Mouse (Mus musculus): ENCODE measurements around the gene Arhgef1. TPM values are rescaled to one million over a fixed set of nuclear protein-coding genes. Genes with fewer than 3 reads are reported as not detected.

Gene Arhgef1
- polyA plus RNA-seq, 1 experiment from 2014 or later, result 59.2 TPM

- Histone ChIP-seq H3K27ac (no peak overlapping the region), H3K27me3 (peaks cover 78% of the 10 kb centered on the region), H3K4me3 (replicated peaks) (peak overlapping the region; percentile 37), H3K4me2 (replicated peaks) (peak overlapping the region; percentile 58), H3K9me3 (no peaks in the 10 kb centered on the region; the same call in 1 of the 2 replicates), H3K36me3 (no peaks in the 10 kb centered on the region), H3K9ac (replicated peaks) (peak overlapping the region; percentile 36), H3K4me1 (replicated peaks) (peaks cover 47% of the 10 kb centered on the region)
- 0 out of 2 replicates have a peak, but pooled peaks have one; percentile 25 for ATAC-seq
- 2% methylated on average over 30 of the region's 30 CpGs for WGBS
These were observed 51.7 kb downstream of the Arhgef1 start for GRCm38 (mm10) chr7:24954450-24954849.

DNA sequence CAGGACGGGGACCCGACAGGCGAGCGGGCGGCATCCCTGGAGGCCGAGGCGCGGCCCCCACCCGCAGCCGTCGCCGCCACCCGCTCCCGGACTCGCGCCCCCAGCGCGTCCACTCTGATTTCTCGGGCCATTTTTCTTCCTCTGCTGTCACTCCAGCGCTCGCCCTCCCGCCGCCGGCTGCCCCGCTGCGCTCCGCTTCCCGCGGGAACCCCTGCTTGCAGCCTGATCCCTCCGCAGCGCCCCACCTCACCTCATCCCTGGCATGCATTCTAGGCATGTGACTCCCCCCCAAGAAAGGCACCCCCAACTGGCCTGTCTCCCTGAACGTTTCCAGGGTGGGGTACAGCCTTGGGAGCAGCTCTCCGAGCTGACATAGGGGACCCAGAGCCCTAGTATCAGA is 52.5 kb downstream of the Arhgef1 start:
- Histone ChIP-seq H3K4me3 (replicated peaks) (peak overlapping the region; percentile 37), H3K27ac (no peak overlapping the region), H3K9ac (replicated peaks) (peak overlapping the region; percentile 59), H3K4me1 (replicated peaks) (peaks cover 39% of the 10 kb centered on the region), H3K36me3 (no peaks in the 10 kb centered on the region), H3K27me3 (peaks cover 71% of the 10 kb centered on the region), H3K4me2 (replicated peaks) (peak overlapping the region; percentile 58), H3K9me3 (no peaks in the 10 kb centered on the region; the same call in 1 of the 2 replicates)
- 2% methylated on average over 26 of the region's 33 CpGs for WGBS
- no peak for ATAC-seq

DNA sequence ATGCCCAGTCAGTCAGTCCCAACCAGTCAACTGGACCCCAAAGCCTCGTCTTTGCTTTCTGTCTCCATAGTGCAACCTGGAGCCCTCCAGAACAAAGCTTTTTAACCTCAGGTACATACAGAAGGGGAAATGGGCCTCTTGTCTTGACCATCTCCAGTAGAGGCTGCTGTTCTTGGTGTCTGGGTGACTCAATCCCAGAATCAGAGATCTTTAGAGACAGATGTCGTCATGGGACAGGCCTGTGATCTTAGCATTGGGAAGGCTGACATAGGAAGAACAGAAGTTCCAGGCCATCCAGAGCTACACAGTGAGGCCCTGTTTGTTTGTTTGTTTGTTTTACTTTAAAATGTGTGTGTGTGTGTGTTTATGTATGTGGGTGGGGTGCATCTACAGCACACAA is 61.6 kb downstream of the Arhgef1 start:
- Histone ChIP-seq H3K9me3 (no peaks in the 10 kb centered on the region), H3K27ac (no peak overlapping the region), H3K4me1 (replicated peaks) (no peaks in the 10 kb centered on the region), H3K4me3 (replicated peaks) (no peak overlapping the region), H3K4me2 (replicated peaks) (no peak overlapping the region), H3K27me3 (no peaks in the 10 kb centered on the region), H3K36me3 (no peaks in the 10 kb centered on the region), H3K9ac (replicated peaks) (no peak overlapping the region)
- no peak for ATAC-seq
- 83% methylated on average over 2 of the region's 2 CpGs for WGBS

DNA sequence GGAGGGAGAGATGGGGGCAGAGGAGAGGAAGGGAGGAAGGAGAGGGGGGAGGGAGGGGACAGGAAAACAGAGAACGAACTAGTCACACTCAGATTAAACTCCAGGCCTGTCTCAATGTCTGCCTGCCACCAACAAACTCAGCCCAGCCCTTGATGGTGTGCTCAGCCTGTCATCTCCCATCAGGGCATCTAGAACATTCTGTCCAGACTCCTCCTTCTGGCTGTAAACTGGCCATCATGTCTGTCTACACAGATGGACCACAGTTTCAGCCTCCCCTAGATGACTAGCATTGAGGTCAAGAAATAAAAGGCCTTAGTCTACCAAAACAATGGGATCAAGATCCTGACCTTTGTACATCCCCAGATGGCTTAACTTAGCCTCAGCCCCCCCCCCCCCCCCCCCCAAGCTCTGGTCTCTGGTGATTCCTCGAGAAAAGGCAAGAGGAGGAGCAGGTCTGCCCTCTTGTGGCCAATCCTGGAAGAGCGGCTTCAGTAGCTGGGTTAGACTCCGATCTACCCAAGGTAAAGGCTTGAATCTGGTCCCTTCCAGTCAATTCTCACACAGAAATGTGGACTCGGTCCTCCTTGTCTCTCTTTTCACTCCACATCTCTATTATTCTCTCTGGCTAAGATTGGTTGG is 62.3 kb downstream of the Arhgef1 start:
- no peaks in the 10 kb centered on the region for H3K27me3 ChIP-seq
- H3K4me3 ChIP-seq (replicated peaks), result no peak overlapping the region
- no peaks in the 10 kb centered on the region for H3K9me3 ChIP-seq
- no peaks in the 10 kb centered on the region for H3K4me1 ChIP-seq (replicated peaks)
- ATAC-seq, result peak; percentile 59
- WGBS, result 10% methylated on average over 5 of the region's 5 CpGs
- no peak overlapping the region for H3K4me2 ChIP-seq (replicated peaks)
- no peak overlapping the region for H3K9ac ChIP-seq (replicated peaks)
- peaks cover 6% of the 10 kb centered on the region for H3K36me3 ChIP-seq
- H3K27ac ChIP-seq, result no peak overlapping the region

DNA sequence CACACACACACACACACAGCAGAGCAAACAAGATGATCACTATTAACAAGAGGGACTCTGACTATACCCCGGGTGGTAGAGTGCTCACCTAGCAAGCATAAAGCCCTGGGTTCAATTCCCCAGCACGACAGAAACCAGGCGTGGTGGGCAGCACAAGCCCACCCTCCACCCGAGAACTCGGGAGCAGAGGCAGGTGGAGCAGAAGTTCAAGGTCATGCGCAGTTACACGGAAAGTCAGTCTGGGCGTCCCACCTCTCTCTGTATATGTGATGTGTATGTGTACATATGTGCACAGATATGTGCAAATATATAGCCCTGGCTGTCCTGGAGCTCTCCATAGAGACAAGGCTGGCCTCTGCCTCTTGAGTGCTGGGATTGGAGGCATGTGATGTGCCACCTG is 65.3 kb downstream of the Arhgef1 start:
- Histone ChIP-seq H3K27me3 (no peaks in the 10 kb centered on the region), H3K9ac (replicated peaks) (no peak overlapping the region), H3K27ac (no peak overlapping the region), H3K9me3 (no peaks in the 10 kb centered on the region), H3K4me3 (replicated peaks) (no peak overlapping the region), H3K36me3 (peaks cover 9% of the 10 kb centered on the region), H3K4me2 (replicated peaks) (no peak overlapping the region), H3K4me1 (replicated peaks) (peaks cover 13% of the 10 kb centered on the region)
- 93% methylated on average over 8 of the region's 8 CpGs for WGBS
- ATAC-seq, result no peak

GRCm38 (mm10) chr7:24968463-24968862 is 65.8 kb downstream of the Arhgef1 start:
- H3K4me3 ChIP-seq (replicated peaks), result no peak overlapping the region
- H3K27me3 ChIP-seq, result no peaks in the 10 kb centered on the region
- peaks cover 13% of the 10 kb centered on the region for H3K4me1 ChIP-seq (replicated peaks)
- H3K9ac ChIP-seq (replicated peaks), result no peak overlapping the region
- peaks cover 9% of the 10 kb centered on the region for H3K36me3 ChIP-seq
- no peak overlapping the region for H3K4me2 ChIP-seq (replicated peaks)
- 72% methylated on average over 6 of the region's 6 CpGs for WGBS
- no peak for ATAC-seq
- H3K9me3 ChIP-seq, result no peaks in the 10 kb centered on the region
- H3K27ac ChIP-seq, result no peak overlapping the region

DNA sequence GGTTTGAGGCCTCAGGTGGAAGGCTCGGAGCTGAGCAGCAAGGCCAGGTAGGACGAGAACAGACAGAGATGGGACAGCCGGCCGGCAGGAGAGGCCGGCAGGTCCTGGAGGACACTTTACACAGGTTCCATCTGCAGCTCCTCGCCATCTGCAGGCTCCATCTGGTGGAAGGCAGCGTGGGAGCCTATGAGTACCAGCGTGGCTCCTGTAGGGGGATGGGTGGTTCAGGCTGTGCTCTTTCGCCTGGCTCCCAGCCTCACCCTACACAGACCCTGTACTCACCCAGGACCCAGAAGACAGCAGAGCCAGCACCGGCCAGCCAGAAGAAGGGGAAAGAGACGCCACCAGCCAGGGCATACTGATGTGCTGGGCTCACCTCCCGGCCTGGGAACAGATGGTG is 67.1 kb downstream of the Arhgef1 start:
- Histone ChIP-seq H3K36me3 (peaks cover 9% of the 10 kb centered on the region), H3K27ac (no peak overlapping the region), H3K9me3 (no peaks in the 10 kb centered on the region), H3K4me3 (replicated peaks) (no peak overlapping the region), H3K9ac (replicated peaks) (no peak overlapping the region), H3K4me1 (replicated peaks) (peaks cover 13% of the 10 kb centered on the region), H3K4me2 (replicated peaks) (no peak overlapping the region), H3K27me3 (no peaks in the 10 kb centered on the region)
- ATAC-seq, result no peak
- 74% methylated on average over 11 of the region's 12 CpGs for WGBS

- H3K9ac ChIP-seq (replicated peaks), result no peak overlapping the region
- H3K4me2 ChIP-seq (replicated peaks), result no peak overlapping the region
- peaks cover 13% of the 10 kb centered on the region for H3K4me1 ChIP-seq (replicated peaks)
- H3K27me3 ChIP-seq, result no peaks in the 10 kb centered on the region
- no peak overlapping the region for H3K27ac ChIP-seq
- no peak overlapping the region for H3K4me3 ChIP-seq (replicated peaks)
- no peak for ATAC-seq
- no peaks in the 10 kb centered on the region for H3K9me3 ChIP-seq
- peaks cover 9% of the 10 kb centered on the region for H3K36me3 ChIP-seq
- 94% methylated on average over 3 of the region's 3 CpGs for WGBS
These were observed 67.6 kb downstream of the Arhgef1 start for GRCm38 (mm10) chr7:24970341-24970740.

DNA sequence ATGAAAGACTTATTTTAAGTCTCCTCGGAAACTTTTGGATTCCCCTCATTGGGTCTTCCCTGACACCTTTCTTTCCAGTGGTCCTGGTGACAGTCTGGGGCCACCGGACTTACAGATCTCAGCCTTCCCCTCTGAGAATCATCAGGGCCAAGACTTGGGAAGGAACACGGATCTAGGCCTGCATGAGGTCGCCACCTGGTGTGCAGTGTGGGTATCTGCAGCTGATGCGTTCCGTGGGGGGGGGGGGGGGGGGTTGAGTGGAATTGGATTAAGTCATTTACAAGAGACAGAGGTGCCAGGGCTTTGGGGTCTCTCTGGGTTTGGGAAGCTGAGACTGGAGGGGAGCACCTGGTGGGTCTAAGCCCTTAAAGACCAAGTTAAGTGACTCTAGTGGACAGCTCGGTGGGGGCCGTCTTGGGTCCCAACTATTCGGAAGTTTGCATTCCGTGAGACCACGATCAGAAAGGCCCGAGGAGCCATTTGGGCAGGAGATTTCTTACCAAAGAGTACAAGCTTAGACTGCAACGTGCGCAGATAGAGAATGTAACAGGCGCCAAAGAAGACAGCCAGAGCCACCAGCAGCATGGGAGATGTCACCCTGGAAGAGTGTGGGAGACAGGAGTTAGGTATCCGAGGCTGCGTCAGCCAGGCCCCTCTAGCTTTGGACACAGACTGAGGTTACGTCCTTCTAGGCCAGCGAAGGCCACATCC is 68.7 kb downstream of the Arhgef1 start:
- Histone ChIP-seq H3K27me3 (no peaks in the 10 kb centered on the region), H3K4me3 (replicated peaks) (peak overlapping the region; percentile 76), H3K9me3 (no peaks in the 10 kb centered on the region), H3K4me1 (replicated peaks) (peaks cover 13% of the 10 kb centered on the region), H3K4me2 (replicated peaks) (peak overlapping the region; percentile 80), H3K27ac (peak overlapping the region; percentile 65), H3K36me3 (peaks cover 9% of the 10 kb centered on the region), H3K9ac (replicated peaks) (peak overlapping the region; percentile 85)
- peak; percentile 7 for ATAC-seq
- 8% methylated on average over 18 of the region's 19 CpGs for WGBS

DNA sequence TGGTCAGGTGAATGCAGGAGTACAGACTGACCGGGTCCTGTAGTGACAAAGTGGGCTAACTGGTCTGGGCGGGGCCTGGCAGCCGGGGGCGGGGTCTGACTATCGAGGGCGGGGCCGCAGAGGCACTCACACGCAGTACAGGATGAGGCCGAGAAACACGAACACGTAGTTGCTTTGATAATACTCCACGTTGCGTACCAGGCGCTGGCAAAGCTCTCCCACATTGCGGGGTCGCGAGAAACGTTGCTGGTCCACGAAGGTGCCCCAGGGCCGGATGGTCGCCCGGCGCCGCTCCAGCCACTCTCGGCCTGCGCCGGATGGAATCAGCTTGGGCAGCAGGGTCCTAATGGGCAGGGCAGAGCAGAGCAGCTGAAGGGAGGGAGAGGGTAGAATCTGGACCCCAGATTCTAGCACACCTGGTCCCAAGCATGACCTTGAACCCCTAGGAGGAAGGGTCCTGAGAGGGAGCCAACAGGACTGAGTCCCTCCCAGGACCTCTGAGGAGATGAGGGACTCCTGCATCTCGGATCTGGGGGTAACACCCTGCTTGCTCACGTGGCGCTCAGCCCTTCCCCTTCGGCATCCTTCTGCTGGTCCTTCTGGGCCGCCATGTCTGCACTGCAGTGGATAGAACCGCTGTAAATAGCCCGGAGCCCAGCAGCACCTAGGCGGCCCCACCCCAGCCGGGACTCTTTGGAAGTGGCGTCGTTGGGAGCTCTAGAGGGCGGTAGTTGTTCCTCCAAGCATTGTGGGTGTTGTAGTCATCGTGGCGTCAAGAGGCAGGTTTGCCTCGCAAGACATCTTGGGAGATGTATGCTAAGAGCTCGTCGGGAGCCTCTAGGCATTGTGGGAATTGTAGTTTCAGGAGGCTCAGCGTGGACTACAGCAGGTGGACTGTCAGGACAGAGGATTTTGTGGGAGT is 69.5 kb downstream of the Arhgef1 start, which contains the start of gene Rabac1:
TSS of gene Rabac1 (minus strand) at position 783 of the 922 bp plus-strand sequence.
- peak within 1 kb of the TSS; percentile 65 for H3K27ac ChIP-seq
- H3K36me3 ChIP-seq, result peaks cover 10% of the 10 kb centered on the region
- WGBS, result under 1% methylated on average over 45 of the region's 45 CpGs
- peak within 1 kb of the TSS; percentile 85 for H3K9ac ChIP-seq (replicated peaks)
- H3K9me3 ChIP-seq, result no peaks in the 10 kb centered on the region
- peak within 1 kb of the TSS; percentile 80 for H3K4me2 ChIP-seq (replicated peaks)
- H3K27me3 ChIP-seq, result no peaks in the 10 kb centered on the region
- peak; percentile 91 for ATAC-seq
- peak within 1 kb of the TSS; percentile 76 for H3K4me3 ChIP-seq (replicated peaks)
- H3K4me1 ChIP-seq (replicated peaks), result peaks cover 13% of the 10 kb centered on the region

- no peaks in the 10 kb centered on the region for H3K9me3 ChIP-seq
- no peak overlapping the region for H3K27ac ChIP-seq
- H3K9ac ChIP-seq (replicated peaks), result no peak overlapping the region
- peaks cover 13% of the 10 kb centered on the region for H3K4me1 ChIP-seq (replicated peaks)
- no peaks in the 10 kb centered on the region for H3K27me3 ChIP-seq
- peaks cover 20% of the 10 kb centered on the region for H3K36me3 ChIP-seq
- 86% methylated on average over 4 of the region's 4 CpGs for WGBS
- no peak overlapping the region for H3K4me3 ChIP-seq (replicated peaks)
- ATAC-seq, result no peak
- no peak overlapping the region for H3K4me2 ChIP-seq (replicated peaks)
These were observed 70.5 kb downstream of the Arhgef1 start for GRCm38 (mm10) chr7:24973208-24973607.

- Histone ChIP-seq H3K4me3 (replicated peaks) (no peak overlapping the region), H3K4me2 (replicated peaks) (no peak overlapping the region), H3K4me1 (replicated peaks) (peaks cover 13% of the 10 kb centered on the region), H3K27ac (no peak overlapping the region), H3K9ac (replicated peaks) (no peak overlapping the region), H3K36me3 (peaks cover 26% of the 10 kb centered on the region), H3K9me3 (no peaks in the 10 kb centered on the region), H3K27me3 (no peaks in the 10 kb centered on the region)
- no peak for ATAC-seq
- 81% methylated on average over 5 of the region's 5 CpGs for WGBS
These were observed 71.2 kb downstream of the Arhgef1 start for GRCm38 (mm10) chr7:24973902-24974301.
